Mouse (Mus musculus) ZHBTc4 (cell line): Measurements from ENCODE around the gene Slc44a4.
A peak's percentile ranks its signal among the peaks of the same experiment; 100 is the strongest.

Experiments used
- DNase-seq: peaks from one replicate; pipeline ENCODE4 v3.0.0-alpha.2; 2011; ENCODE audit warnings: low read depth, low spot score

Gene Slc44a4

DNA sequence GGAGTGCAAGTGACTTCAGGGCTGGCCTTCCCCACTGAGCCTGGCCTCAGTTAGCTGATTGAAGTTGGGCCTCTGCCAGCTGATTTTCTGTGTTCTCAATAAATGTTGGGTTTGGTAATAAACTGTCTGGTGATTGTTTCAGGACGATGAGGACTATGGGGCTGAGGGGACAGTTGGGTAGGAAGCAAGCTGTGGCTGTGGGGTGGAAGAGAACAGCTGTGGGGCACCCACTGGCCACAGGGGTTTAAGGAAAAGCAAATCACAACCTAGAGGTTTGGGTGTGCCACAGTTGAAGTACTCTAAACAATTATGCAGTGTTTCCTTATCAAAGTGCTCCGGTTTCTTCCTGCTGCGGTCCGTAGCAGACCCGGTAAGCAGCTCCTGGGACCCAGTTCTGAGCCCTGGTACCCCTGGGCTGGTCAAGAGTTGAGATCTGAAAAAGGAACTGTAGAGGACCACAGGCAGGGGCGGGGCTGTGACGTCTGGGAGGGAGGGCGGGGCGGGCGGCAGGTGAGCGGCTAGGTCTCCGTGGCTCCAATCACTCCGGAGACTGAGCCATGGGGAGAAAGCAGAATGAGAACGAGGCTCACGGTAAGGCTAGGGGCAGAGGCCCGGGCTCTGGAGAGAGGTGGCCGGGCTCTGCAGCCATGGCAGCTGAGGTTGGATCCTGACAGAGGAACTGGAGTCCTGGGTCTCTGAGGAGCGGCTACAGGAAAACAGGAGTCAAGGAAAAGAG is at the start of gene Slc44a4:
Gene Slc44a4, plus strand, starts transcription at position 537 of the 736 bp plus-strand sequence.
- DNase-seq: no peak

DNA sequence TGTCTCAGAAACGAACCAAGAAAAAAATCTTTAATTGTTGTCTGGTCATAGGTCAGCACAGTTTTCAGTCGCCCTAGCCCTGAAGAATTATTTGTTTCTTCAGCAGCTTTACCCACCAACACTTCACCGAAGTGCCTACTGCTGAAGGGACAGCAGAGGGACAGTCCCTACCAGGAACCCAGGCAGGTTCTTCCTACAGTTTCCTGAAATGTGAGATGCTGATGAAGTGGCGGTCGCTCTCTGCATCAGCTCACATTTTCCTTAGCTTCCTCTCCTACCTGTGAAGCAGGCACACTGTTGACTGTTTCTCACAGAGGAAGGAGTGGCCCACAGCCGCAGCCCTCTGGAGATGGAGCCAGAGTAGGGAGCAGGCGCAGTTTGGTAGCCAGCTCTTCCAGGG is 48.3 kb upstream of the Slc44a4 start:
- DNase-seq: no peak

DNA sequence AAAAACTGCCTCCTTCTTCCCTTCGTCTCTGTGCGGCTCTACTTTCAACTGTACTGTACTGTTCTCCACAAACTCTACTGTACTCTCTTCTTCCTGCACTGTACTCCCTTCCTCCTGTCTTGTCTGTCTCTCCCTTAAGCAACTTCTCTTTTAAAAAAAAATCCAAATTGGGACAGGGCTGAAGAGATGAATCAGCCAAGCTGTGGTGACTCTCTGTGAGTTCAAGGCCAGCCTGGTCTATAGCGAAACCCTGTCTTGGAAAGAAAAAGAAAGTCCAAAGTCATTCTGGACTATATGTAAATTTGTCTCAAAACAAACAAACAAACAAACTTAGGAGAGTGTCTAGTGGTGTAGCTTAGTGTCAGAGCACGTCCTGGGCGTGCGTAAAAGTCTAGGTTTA is 39.9 kb upstream of the Slc44a4 start:
- DNase-seq: no peak

DNA sequence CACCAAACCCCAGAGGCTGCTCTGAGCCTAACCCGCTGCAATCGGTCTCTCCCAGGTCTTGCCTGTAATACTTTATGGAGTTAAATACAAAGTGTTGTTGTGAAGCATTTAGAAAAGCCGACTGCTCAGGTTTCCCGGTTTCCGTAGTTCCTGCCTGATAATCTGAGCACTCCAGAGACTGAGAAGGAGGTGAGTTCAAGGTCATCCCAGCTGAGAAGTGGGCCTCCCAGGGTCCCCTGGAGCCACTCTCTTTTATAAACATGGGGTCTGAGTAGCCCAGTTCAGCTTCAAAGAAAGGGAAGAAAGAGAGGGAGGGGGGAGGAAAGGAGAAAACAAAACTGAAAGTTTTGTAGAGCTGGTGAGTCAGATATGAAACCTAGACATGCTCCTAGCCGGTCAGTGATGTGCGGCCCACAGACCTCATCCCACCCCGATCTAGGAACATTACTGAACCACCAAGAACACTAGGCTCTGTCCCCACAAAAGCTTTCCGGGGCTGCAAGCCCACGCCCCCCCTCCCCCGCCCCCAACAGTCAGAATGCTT is 34.9 kb upstream of the Slc44a4 start, which contains the start of gene Zbtb12:
Gene Zbtb12, plus strand, starts transcription at position 148 of the 544 bp plus-strand sequence.
- no peak for DNase-seq

DNA sequence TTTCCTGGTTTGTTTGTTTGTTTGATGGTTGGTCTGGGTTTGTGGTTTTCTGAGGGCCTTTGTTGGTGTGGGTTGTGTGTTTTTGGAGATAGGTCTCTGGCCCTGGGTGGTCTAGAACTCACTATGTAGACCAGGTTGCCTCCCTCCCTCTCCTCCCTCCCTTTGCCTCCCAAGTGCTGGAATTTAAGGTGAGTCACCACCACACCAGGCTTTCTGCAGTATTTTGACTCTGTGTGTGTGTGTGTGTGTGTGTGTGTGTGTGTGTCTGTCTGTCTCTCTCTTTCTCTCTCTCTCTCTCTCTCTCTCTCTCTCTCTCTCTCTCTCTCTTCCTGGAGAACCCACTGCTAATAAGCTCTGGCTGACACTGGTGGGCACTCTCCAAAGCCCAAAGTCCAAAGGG is 33.1 kb upstream of the Slc44a4 start:
- no peak for DNase-seq

DNA sequence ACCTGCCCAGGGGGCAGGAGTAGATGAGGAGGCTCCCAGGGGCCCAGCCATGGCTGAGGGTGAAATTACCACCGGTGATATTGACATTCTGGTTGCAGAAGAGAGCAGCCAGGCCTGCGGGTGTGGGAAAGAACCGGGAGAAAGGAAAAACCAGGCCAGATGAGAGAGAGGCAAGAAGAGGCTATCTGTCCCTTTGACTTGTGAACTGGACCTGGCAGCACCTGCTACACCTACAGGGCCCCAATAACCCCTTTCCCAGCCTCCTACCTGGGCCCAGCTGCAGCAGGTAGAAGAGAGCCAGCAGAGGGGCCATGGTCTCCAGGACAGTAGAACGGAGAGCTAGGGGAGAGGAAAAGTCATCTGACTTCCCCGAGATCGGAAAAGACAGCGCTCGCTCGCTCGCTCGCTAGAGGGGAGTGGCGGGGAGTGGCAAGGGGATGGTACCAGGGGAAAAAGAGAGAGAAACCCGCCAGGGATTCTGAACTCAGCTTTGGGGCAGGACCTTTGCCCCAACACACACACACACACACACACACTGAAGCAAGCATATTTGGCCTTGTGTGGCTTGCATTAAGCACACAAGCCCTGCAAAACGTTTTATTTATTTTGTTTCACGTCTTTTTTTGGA is 32.5 kb upstream of the Slc44a4 start, which contains the start of gene Gm20547:
Gene Gm20547, minus strand, starts transcription at position 360 of the 628 bp plus-strand sequence.
- peak; percentile 35 for DNase-seq

DNA sequence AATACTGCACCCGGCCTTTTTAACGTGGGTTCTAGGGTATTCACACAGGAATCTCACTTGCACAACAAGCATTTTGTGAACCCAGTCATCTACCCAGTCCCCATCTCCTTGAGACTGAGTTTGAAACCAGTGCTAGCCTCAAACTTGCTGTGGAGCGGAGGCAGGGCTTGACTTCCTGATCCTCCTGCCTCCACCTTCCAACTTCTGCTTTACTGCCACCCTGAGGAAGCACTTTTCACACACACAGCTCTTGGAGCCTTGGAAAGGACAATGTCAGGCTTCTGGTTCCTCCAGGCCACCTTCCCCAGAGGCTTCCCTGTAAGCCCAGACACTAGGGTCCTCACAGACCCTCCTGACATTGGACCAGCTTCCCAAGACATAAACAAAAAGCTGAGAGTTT is 30.9 kb upstream of the Slc44a4 start:
- DNase-seq: no peak

DNA sequence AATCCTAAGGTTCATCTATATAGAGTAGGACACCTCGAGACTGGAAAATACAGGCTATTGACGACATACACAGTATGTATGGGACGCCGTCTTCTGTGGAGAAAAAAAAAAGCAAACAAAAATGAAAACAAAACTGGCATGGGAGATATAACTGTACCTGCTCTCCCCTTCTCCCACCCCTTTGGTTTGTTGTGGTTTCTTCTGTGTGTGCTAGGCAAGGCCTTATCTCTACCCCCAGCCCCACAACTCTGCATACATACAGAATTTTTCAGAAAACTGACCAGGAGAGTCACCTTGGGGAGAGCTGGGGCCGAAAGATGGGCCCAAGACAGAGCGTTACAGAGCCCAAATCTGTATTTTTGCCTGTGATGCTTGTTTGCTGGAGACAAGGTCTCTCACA is 29.6 kb upstream of the Slc44a4 start:
- DNase-seq: no peak

DNA sequence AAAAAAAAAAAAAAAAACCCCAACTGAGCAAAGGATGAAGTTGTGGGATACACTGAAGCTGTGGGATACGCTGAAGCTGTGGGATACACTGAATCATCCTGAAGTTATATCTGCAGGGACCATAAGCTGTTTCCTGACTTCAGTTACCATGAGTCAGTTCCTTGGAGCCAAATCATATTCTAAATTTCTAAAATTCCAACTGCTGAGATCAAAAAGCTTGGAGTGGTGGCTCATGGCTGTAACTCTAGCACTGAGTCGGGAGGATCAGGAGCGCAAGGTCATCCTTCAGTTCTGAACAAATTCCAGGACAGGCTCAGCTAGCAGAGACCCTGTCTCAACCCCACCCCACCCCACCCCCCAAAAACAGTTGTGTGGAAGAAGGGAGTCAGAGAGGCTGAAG is 28.7 kb upstream of the Slc44a4 start:
- DNase-seq: no peak

DNA sequence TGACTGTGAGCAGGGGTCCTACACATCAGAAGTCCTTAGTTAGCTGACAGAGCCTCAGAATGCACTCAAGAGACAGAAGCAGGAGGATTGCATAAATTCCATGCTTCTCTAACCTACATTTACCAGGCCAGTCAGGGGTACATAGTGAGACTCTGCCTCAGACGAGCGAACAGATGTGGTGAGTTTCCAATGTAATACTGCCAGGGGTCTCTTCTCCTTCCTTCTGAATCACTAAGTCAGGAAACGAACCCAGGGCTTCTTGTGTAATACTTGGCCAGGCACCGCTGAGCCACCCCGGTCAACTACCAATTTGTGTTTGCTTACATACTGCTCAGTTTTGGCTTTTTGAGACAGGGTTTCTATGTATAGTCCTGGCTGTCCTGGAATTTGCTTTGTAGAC is 26.3 kb upstream of the Slc44a4 start:
- DNase-seq: no peak

DNA sequence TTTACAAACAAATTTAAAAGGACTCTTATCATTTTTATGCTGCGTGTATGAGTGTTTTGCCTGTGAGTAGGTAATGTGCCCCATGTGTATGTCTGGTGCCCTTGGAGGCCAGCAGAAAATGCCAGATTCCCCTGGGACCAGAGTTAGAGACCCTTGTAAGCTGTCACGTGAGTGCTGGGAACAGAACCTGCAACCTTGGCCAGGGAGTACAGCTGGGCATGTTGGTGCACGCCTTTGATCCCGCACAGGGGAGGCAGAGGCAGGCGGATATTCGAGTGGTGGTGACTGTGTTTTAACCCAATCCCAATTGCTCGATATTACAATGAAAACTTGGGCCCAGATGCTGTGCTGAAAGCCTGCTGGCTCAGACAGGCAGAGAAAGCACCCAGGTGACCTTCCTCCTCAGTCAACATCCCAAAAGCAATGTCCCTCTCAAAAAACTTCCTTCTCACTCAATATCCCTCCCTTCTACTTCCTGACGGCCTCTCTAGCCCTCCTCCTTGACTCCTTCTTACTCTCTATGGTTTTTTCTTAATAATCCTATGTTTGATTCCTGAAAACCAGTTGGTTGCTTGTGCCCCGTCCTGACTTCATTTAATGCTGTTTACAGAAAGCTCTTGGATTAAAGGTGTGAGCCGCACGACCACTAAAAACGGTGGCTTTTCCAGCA is 24.1 kb upstream of the Slc44a4 start:
- DNase-seq: peak; percentile 63

DNA sequence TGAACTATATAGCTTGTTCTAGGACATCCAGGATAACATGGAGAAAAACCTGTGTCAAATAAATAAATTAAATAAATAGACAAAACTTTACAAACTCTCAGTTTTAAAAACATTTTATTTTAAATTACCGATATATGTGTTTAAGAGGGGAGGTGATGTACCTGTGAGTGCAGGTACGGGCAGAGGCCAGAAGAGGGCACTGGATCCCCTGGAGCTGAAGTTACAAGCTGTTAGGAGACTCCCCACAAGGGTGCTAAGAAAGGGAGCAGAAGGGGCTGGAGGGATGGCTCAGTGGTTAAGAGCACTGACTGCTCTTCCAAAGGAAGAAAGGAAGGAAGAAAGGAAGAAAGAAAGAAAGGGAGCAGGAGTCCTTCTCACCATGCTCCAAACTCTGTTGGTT is 22.9 kb upstream of the Slc44a4 start:
- peak; percentile 84 for DNase-seq

DNA sequence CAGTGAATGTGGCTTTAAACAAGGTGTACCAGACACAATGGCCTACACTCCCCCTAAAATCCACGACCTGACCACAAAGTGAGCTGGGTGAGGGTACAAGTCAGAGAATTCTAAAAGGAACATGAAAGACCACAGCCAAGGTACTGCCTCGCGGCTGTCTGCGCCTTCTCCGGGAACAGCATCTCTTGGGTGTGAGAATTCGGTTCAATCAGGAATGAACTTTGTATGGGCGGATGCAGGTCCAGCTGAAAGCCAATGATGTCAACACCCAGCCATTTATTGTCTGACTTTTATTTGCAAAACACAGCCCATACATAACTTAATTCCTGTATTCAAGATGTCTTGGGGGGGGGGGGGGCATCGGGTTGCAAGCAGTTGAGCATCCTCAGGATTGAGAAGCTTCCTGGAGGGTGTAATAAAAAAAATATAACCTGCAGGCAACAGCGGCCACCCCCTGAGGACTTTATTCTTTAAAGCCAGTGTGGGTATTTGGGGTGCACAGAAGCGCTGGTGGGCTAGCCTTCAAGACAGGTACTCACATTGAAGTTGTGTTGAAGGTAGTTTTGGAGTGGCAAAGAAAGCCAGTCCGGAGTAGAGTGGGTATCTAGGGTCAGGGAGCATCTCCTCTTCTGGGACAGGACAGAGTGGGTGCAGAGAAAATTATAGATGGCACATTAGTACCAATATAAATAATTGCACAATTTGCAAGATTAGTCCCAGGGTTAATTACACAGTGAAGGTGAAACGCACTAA is 21.0 kb upstream of the Slc44a4 start:
- DNase-seq: no peak

DNA sequence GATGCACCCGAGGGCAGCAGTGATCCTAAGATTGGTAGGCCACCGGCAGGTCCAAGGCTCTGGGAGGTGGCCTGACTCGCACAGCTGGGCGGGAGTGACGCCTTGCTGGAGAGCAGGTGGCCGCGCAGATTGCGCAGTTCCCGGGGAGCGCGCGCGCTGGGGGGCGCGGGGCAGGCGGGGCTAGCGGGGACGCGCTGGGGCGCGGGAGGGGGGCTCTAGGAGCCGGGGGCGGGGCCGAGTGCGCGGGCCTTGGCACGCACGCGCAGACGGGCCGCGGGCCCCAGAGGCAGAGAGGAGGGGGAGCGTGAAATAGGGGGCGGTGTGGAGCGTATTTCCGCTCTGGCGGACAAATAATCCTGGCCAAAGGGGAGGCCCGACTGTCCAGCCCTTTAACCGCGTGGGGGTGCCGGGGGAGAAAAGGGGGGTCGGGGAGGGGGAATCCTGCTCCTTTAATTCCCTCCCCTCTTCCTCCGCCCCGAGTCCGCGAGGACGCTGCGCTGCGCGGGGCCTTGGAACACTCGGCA is 20.1 kb upstream of the Slc44a4 start:
- DNase-seq: peak; percentile 95

DNA sequence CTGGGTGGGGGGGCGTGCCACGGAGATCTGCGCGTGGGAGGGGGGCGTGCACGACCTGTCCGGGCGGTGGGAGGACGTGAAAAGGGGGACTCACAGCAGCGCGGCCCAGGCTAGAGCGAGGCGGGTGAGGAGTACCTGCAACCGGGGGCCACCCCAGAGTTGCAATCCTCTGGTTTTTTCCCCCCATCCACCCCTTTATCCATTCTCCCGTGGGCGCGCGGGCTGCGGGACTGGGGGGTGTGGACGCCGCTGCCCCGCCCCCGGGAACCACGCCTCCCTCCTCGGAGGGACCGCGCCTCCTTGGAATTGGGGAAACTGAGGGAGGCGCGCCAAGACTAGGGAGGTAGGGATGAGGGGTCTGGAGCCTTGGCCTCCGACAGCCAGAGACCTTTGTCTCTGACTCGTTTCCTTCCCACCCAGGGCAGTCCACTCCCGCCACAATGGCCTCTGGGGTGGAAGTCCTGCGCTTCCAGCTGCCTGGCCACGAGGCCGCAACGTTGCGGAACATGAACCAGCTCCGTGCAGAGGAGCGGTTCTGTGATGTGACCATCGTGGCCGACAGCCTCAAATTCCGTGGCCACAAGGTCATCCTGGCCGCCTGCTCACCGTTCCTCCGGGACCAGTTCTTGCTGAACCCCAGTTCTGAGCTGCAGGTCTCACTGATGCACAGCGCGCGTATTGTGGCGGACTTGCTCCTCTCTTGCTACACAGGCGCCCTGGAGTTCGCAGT is 19.3 kb upstream of the Slc44a4 start:
- DNase-seq: no peak

DNA sequence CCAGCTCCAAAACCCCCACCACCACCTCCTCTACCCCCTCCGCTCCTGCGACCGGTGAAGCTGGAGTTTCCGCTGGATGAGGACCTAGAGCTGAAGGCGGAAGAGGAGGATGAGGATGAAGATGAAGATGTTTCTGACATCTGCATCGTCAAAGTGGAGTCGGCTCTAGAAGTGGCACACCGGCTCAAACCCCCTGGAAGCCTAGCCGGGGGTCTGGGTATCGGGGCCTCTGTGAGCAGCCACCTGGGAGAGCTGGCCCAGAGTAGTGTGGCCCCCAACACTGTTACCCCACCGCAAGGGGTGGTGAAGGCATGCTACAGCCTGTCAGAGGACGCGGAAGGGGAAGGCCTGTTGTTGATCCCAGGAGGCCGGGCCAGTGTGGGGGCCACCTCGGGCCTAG is 18.5 kb upstream of the Slc44a4 start:
- no peak for DNase-seq

DNA sequence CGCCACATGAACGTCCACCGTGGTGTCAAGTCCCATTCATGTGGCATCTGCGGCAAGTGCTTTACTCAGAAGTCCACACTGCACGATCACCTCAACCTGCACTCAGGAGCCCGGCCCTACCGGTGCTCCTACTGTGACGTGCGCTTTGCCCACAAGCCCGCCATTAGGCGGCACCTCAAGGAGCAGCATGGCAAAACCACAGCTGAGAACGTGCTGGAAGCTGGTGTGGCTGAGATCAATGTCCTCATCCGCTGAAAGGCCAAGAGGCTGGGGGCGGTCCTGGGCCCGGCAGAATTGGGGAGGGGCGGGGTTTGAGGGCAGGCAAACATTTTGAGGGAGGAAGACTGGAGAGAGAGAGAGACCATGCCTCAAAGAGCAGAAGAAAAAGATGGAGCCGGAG is 17.9 kb upstream of the Slc44a4 start:
- peak; percentile 87 for DNase-seq

DNA sequence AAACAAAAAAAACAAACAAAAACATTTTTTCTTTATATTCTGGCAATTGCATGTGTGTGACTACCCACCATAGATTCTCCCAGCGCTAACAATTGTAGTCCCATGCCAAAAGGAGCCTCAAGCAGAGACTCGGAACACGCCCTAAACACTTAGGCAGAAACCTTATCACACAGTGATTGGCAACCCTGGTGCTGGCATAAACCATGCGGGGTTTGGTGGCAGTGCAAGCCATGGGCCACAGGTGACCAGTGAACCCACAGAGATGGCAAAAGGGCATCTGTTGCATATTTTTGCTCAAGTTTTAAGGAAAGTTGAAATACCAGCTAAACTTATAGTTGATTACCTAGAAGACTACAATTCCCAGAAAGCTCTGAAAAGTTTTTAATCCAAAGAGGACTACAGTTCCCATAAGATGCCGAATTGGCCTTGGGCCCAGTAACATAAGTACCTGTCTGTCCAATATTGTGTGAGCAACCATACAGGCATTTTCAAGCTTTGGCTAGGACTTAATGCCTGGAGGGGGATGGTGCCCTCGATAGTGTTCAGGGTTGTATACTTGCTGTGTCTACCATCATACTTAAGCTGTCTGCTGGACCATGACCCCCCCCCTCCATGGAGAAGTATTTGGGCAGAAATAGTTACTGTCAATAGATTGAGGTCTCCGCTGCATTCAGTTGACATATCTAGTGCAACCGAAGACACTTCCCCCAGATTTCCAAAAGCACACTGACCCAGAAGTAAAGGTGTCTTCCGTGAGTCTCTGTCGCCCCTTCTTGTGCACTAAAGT is 16.7 kb upstream of the Slc44a4 start:
- no peak for DNase-seq

DNA sequence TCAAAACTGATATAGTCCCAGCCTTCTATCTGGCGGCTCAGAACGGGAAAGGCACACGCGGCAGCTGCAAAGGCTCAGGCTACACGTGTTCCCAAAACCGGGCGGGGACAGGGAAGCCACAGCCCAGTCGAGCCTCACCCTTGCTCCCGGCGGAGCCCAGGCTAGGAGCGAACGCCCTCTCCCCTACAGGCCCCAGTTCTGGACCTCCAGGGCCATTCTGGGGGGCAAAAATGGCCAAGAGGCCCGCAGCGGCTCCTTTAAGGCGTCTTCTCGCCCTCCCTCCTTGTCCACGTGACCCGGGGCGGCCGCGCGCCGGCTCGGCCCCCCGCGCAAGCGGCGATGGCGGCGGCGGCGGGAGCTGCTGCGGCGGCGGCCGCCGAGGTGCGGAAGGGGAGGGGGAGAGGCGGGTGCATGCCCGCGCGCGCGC is 16.1 kb upstream of the Slc44a4 start, which contains the start of the genes C2 and Ehmt2:
Gene C2, minus strand, starts transcription at position 106 of the 427 bp plus-strand sequence.
Gene Ehmt2, plus strand, starts transcription at position 310 of the 427 bp plus-strand sequence.
- DNase-seq: peak; percentile 83

DNA sequence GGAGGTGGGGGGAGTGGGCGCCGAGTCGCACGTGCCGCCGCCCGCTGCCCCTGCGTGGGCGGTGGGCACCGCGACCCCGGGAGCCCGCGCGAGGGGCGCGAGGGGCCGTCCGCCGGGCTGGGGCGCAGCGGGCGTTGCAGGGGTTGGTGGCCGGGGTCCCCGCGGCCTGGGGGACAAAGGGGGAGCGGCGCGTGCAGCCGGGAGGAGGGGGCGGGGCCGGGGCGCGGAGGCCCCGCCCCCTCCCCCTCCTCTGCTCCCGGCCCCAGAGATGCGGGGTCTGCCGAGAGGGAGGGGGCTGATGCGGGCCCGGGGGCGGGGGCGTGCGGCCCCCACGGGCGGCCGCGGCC is 15.6 kb upstream of the Slc44a4 start:
- DNase-seq: no peak
